Mouse (Mus musculus) ES-Bruce4 (cell line): ENCODE results near the gene Prpf4. TPM values are rescaled to one million over a fixed set of nuclear protein-coding genes. Genes with fewer than 3 reads are reported as not detected.
A peak's percentile ranks its signal among the peaks of the same experiment; 100 is the strongest.

Experiments used
- H3K27ac ChIP-seq: 2 replicates; pipeline ENCODE4 v1.5.1; 2012; ENCODE audit warnings: low read length, inconsistent platforms; ENCODE audit not compliant: insufficient read depth
- H3K27me3 ChIP-seq: 2 replicates; pipeline ENCODE4 v1.6.1; 2012; ENCODE audit warnings: mild to moderate bottlenecking, low read length, inconsistent platforms; ENCODE audit not compliant: control insufficient read depth, poor library complexity, insufficient read depth, severe bottlenecking
- H3K36me3 ChIP-seq: 2 replicates; pipeline ENCODE4 v1.6.1; 2012; ENCODE audit warnings: inconsistent platforms, mild to moderate bottlenecking, low read length, moderate library complexity; ENCODE audit not compliant: control insufficient read depth, poor library complexity, insufficient read depth, severe bottlenecking
- H3K4me1 ChIP-seq: one replicate; pipeline ENCODE4 v1.8.1; 2011; ENCODE audit warnings: low read length; ENCODE audit not compliant: control insufficient read depth, insufficient read depth
- H3K4me3 ChIP-seq: 2 replicates; pipeline ENCODE4 v1.5.1; 2011; ENCODE audit warnings: low read depth, mild to moderate bottlenecking, low read length
- H3K9ac ChIP-seq: 2 replicates; pipeline ENCODE4 v1.6.1; 2012; ENCODE audit warnings: low read depth, mild to moderate bottlenecking, inconsistent platforms; ENCODE audit not compliant: poor library complexity, severe bottlenecking
- H3K9me3 ChIP-seq: replicated peaks from 2 replicates; pipeline ENCODE4 v1.6.1; 2012; ENCODE audit warnings: mild to moderate bottlenecking, low read length, inconsistent platforms; ENCODE audit not compliant: control insufficient read depth, poor library complexity, insufficient read depth, severe bottlenecking
- CTCF ChIP-seq: IDR thresholded peaks from one replicate; pipeline ENCODE4 v1.8.1; 2011; ENCODE audit warnings: low read depth, low read length
- EP300 ChIP-seq: IDR thresholded peaks from 2 replicates; pipeline ENCODE4 v1.6.1; 2011; ENCODE audit warnings: low read depth, low read length; ENCODE audit not compliant: insufficient read depth
- POLR2A ChIP-seq: IDR thresholded peaks from one replicate; pipeline ENCODE4 v1.8.1; 2011; ENCODE audit warnings: low read length; ENCODE audit not compliant: insufficient read depth
- polyA plus RNA-seq: library from polyadenylated mRNA; stranded (reverse); fragments of >200 nt; gene quantifications from 2 replicates; pipeline ENCODE4 v1.2.4, GENCODE M21; 2011; ENCODE audit warnings: low read depth; ENCODE audit not compliant: missing spikeins, insufficient read depth, insufficient read length

Prpf4 gene
- polyA plus RNA-seq, 1 experiment: 29.2 TPM

DNA sequence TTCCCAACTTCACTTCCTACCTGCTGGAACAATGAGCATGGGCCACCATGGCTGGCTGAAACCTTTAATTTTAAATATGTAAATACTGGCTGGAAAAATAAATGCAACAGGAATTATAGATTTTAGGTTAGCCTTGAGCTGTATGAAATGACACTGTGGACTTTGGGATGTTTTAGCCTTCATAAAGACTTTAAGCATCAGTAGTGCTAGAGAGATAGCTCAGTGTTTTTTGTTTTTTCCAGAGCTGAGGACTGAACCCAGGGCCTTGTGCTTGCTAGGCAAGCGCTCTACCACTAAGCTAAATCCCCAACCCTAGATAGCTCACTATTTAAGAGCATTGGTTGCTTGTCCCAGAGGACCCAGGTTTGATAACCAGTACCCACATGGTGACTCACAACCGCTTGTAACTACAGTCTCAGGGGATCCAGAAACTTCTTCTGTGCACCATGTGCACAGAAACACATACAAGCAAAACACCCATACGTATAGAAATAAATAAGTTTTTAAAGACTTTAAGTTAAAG lies 28.7 kb downstream of the Prpf4 start:
- Histone ChIP-seq H3K4me3 (no peak overlapping the region), H3K4me1 (no peaks in the 10 kb centered on the region), H3K9me3 (no peaks in the 10 kb centered on the region), H3K27ac (no peak overlapping the region), H3K9ac (no peak overlapping the region), H3K36me3 (no peaks in the 10 kb centered on the region), H3K27me3 (no peaks in the 10 kb centered on the region)
- no peak for TF ChIP-seq CTCF
- TF ChIP-seq POLR2A: no peak
- no peak for TF ChIP-seq EP300

DNA sequence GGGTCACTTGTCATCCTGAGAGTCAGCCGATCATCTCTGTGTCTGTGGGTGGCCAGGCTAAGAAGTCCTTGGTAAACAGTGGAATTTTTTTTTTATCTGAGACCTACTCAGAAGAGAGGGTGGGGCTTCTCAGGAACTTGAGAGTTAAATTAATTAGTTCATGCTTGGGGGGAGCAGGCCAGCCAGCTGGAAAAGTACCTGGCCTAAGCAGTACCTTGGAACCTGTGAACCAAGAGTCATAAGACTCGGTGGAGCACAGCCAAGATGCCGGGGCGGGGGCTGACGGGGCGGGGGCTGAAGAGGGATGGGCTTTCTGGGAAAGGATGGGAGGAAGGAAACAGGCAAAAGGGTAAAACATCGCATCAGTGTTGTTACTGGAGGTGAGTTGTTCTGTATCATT lies 29.3 kb downstream of the Prpf4 start:
- TF ChIP-seq CTCF (no peak), EP300 (no peak), POLR2A (no peak)
- Histone ChIP-seq H3K27me3 (no peaks in the 10 kb centered on the region), H3K4me1 (no peaks in the 10 kb centered on the region), H3K27ac (no peak overlapping the region), H3K4me3 (no peak overlapping the region), H3K9me3 (no peaks in the 10 kb centered on the region), H3K9ac (no peak overlapping the region), H3K36me3 (no peaks in the 10 kb centered on the region)

DNA sequence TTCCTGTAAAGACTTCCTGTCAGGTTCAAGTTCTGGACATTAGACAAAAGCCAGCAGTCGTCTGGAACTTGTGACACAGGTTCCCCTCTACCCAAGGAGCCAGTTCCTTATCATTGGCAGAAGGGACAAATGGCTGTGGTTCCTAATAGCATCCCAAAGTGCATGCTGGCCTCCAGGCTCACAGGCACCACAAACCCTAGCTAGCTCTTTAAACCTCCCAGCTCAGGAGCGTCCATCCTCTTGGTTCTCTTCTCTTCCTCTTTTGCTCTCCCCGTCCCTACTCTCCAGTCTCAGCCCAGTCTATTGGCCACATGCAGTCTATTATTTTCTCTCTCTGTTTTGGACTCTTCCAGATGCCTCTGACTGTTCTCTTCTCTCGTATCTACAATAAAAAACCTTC lies 31.2 kb downstream of the Prpf4 start:
- Histone ChIP-seq H3K4me3 (no peak overlapping the region), H3K27me3 (no peaks in the 10 kb centered on the region), H3K4me1 (no peaks in the 10 kb centered on the region), H3K36me3 (no peaks in the 10 kb centered on the region), H3K9ac (no peak overlapping the region), H3K27ac (no peak overlapping the region), H3K9me3 (peaks cover 7% of the 10 kb centered on the region; the same call in 1 of the 2 replicates)
- no peak for TF ChIP-seq POLR2A
- no peak for TF ChIP-seq CTCF
- no peak for TF ChIP-seq EP300

DNA sequence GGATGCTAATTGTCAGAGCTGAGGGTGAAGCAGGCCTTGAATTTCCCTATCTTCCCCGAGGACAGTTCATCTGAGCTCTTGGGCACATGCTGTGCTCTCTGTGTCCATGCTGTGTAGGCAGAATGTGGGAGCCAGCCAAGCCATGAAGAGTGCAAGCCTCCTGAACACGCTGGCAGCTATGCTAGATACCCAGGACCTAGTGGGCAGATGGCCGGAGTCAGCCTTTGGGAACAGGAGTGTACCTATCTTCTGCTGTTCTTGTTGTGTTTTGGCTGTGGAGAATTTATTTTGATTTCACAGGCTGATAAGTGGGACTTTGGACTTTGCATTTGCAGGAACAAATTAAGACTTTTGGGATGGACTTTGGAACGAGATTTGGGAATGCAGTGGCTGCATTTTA lies 31.9 kb downstream of the Prpf4 start:
- H3K36me3 ChIP-seq: no peaks in the 10 kb centered on the region
- H3K4me3 ChIP-seq: no peak overlapping the region
- TF ChIP-seq CTCF (no peak), POLR2A (no peak), EP300 (no peak)
- H3K27me3 ChIP-seq: no peaks in the 10 kb centered on the region
- no peak overlapping the region for H3K27ac ChIP-seq
- peaks cover 7% of the 10 kb centered on the region; the same call in 1 of the 2 replicates for H3K9me3 ChIP-seq
- no peak overlapping the region for H3K9ac ChIP-seq
- H3K4me1 ChIP-seq: no peaks in the 10 kb centered on the region

DNA sequence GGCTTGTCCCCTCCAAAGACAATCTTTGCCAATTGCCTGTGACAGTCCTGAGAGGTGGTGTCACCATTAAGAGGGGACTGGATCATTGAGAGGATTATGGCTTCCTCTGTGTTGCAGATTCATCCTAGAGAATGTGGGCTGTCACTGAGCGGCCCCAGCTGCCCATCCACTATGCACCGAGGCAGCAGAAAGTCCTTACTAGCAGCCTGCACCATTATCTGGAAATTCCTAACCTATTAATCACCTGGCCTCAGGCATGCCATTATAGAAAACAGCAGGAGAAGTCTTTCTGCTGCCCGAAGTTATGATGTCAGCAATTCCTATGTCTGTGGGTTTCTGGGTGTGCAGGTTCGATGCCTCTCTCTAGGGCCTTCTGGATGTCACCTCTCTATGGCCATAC lies 32.4 kb downstream of the Prpf4 start:
- Histone ChIP-seq H3K27me3 (no peaks in the 10 kb centered on the region), H3K4me1 (no peaks in the 10 kb centered on the region), H3K27ac (no peak overlapping the region), H3K36me3 (no peaks in the 10 kb centered on the region), H3K9ac (no peak overlapping the region), H3K9me3 (peaks cover 7% of the 10 kb centered on the region; the same call in 1 of the 2 replicates), H3K4me3 (no peak overlapping the region)
- TF ChIP-seq EP300 (no peak), POLR2A (no peak), CTCF (no peak)

DNA sequence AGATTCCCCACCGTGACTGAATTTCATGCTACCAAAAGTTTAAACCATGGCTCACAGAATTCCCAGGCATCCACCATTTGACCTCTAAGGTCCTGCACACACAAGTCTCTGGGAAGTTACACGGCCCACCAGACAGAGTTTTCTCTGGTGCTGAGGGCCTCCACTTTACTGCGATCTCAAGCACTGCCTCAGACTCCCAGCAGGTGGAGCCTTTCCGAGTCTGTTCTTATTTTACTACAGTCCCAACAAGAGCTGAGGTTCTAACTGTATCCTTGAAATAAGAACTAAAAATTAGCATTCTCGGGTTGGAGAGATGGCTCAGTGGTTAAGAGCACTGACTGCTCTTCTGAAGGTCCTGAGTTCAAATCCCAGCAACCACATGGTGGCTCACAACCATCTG lies 46.4 kb downstream of the Prpf4 start:
- Histone ChIP-seq H3K4me3 (no peak overlapping the region), H3K9ac (no peak overlapping the region), H3K27me3 (no peaks in the 10 kb centered on the region), H3K9me3 (peaks cover 9% of the 10 kb centered on the region), H3K27ac (no peak overlapping the region), H3K36me3 (no peaks in the 10 kb centered on the region), H3K4me1 (peaks cover 2% of the 10 kb centered on the region)
- TF ChIP-seq EP300 (no peak), CTCF (peak; percentile 37)

DNA sequence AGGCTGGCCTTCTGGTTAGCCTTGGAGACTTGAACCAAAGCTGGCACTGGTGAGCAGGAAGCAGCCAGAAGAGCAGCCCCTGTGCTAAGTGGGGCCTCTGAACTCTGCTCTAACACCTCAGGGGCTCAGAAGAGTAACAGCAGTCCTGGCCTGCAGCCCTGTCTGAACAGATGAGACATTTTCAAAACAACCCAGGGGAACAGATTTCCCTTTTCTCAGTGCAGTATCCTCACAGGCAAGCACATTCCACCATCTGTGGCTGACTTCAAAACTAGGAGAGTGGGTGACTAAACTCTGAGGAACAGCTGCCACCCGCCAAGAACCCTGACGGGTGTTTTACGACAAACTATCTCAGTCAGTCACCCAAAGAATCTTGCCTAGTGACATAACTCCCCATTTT lies 50.5 kb downstream of the Prpf4 start:
- peaks cover 7% of the 10 kb centered on the region; the same call in 1 of the 2 replicates for H3K36me3 ChIP-seq
- no peaks in the 10 kb centered on the region for H3K9me3 ChIP-seq
- TF ChIP-seq CTCF: no peak
- no peak for TF ChIP-seq EP300
- no peak for TF ChIP-seq POLR2A
- H3K4me3 ChIP-seq: no peak overlapping the region
- H3K27me3 ChIP-seq: no peaks in the 10 kb centered on the region
- H3K4me1 ChIP-seq: peaks cover 2% of the 10 kb centered on the region
- no peak overlapping the region for H3K27ac ChIP-seq
- H3K9ac ChIP-seq: no peak overlapping the region
